Mouse (Mus musculus) cerebellum, adult 2 months (tissue): ENCODE measurements at regions not wholly inside any gene's neighbourhood (a gene's known extent, or its start where the extent isn't known, plus 50 kb on each side); places are given as distances from the start of the nearest gene placed in this dataset.

Experiments used
- CTCF ChIP-seq: fragments of 200-500 bp; IDR thresholded peaks from 2 replicates; pipeline ENCODE4 v1.5.1; 2011; ENCODE audit warnings: low read depth, mild to moderate bottlenecking, control low read depth, low read length, moderate library complexity, borderline replicate concordance; ENCODE audit not compliant: insufficient read depth
- POLR2A ChIP-seq: fragments of 200-500 bp; IDR thresholded peaks from 2 replicates; pipeline ENCODE4 v1.6.1; 2011; ENCODE audit warnings: low read length, control low read depth, borderline replicate concordance; ENCODE audit not compliant: insufficient read depth

GRCm38 (mm10) chr16:5760821-5761220 is 124.3 kb upstream of the Rbfox1 start:
- TF ChIP-seq POLR2A: no peak
- no peak for TF ChIP-seq CTCF
